18 mouse cellular contexts compared by ENCODE assay signal in genomic region chr12:115222671-115223070, GRCm38 (mm10).
DNase-seq lines count a peak whose midpoint lies in the region; ATAC-seq and TF ChIP-seq lines count a peak whose summit lies in the region.
"Had no signal": no experiment of that assay in that cellular context is flagged by ENCODE, and none has a peak within 500 bp of the region (broad histone marks: within the 10 kb centered on the region; RNA-seq: fewer than 3 reads in every experiment).

No protein-coding gene starts in this region.

- no peak overlapping the region for H3K27ac ChIP-seq in forebrain, postnatal 0 days (ENCODE audit: low read depth, low read length)
- H3K27ac ChIP-seq: embryonic facial prominence, embryonic 10.5 days; embryonic facial prominence, embryonic 12.5 days; forebrain, embryonic 13.5 days; forebrain, embryonic 15.5 days had no signal

- no peak for TF ChIP-seq CTCF in forebrain, postnatal 0 days (IDR thresholded peaks at IDR 0.05; ENCODE audit: low read depth)

- no peak overlapping the region for H3K9ac ChIP-seq in forebrain, postnatal 0 days
- H3K9ac ChIP-seq: embryonic facial prominence, embryonic 12.5 days; forebrain, embryonic 13.5 days; forebrain, embryonic 15.5 days had no signal

- 62% methylated on average over 2 of the region's 2 CpGs for WGBS in forebrain, postnatal 0 days

- DNase-seq in thymus, postnatal 10 days (ENCODE audit: low spot score in 2 of 2): peak; percentile 3 to 23
- DNase-seq in thymus, postnatal 14 days: peak; percentile 59
- DNase-seq in thymus, postnatal 36 days: peak; percentile 36 to 42
- DNase-seq in forebrain, postnatal 0 days: no peak
- no peak for DNase-seq in testis, postnatal 14 days (ENCODE audit: low spot score)
- no peak for DNase-seq in adrenal gland, postnatal 10 days
- DNase-seq: adrenal gland, adult 2 months; adrenal gland, postnatal 14 days; adrenal gland, postnatal 36 days; cerebellum, adult 11-12 months; cerebellum, adult 2 months; cerebellum, adult 9-10 months; cerebellum, postnatal 10 days; cerebellum, postnatal 25 days had no signal

- no peak overlapping the region for H3K4me2 ChIP-seq in forebrain, postnatal 0 days (ENCODE audit: low read depth)
- H3K4me2 ChIP-seq: embryonic facial prominence, embryonic 12.5 days; forebrain, embryonic 13.5 days; forebrain, embryonic 15.5 days had no signal

- no peak overlapping the region for H3K4me3 ChIP-seq in forebrain, postnatal 0 days (ENCODE audit: low read depth, low read length)
- H3K4me3 ChIP-seq: embryonic facial prominence, embryonic 10.5 days; embryonic facial prominence, embryonic 12.5 days; forebrain, embryonic 13.5 days; forebrain, embryonic 15.5 days had no signal

- H3K36me3 ChIP-seq in forebrain, postnatal 0 days (ENCODE audit: insufficient read depth): no peaks in the 10 kb centered on the region
- H3K36me3 ChIP-seq: embryonic facial prominence, embryonic 10.5 days; embryonic facial prominence, embryonic 12.5 days; forebrain, embryonic 15.5 days had no signal

- H3K4me1 ChIP-seq in forebrain, postnatal 0 days (ENCODE audit: insufficient read depth): no peaks in the 10 kb centered on the region
- H3K4me1 ChIP-seq: embryonic facial prominence, embryonic 10.5 days; embryonic facial prominence, embryonic 12.5 days; forebrain, embryonic 13.5 days; forebrain, embryonic 15.5 days had no signal

- no peak for ATAC-seq in forebrain, postnatal 0 days
- ATAC-seq: forebrain, embryonic 13.5 days; forebrain, embryonic 15.5 days had no signal

- peaks cover 9% of the 10 kb centered on the region for H3K9me3 ChIP-seq in forebrain, postnatal 0 days (ENCODE audit: low read length)

- H3K27me3 ChIP-seq in forebrain, postnatal 0 days (ENCODE audit: insufficient read depth, low read length): no peaks in the 10 kb centered on the region
- H3K27me3 ChIP-seq: embryonic facial prominence, embryonic 12.5 days; forebrain, embryonic 13.5 days; forebrain, embryonic 15.5 days had no signal

Comparison
In these comparisons a context has a peak if more than half of its experiments do, and no peak if none do; other contexts are left out.
1. DNase-seq: peak in thymus, postnatal 10 days (2 of 2), thymus, postnatal 14 days (single experiment) and thymus, postnatal 36 days (2 of 2); none in forebrain, postnatal 0 days (single experiment), testis, postnatal 14 days (single experiment) and adrenal gland, postnatal 10 days (single experiment).